Mouse (Mus musculus) bone marrow, adult 2 months (tissue): ENCODE data around the gene Spata5.

Experiments
- CTCF ChIP-seq: fragments of 200-500 bp; IDR thresholded peaks from 2 replicates; pipeline ENCODE4 v1.5.1; 2011; ENCODE audit warnings: low read length, control low read depth; ENCODE audit not compliant: control insufficient read depth, insufficient read depth
- POLR2A ChIP-seq: fragments of 200-500 bp; IDR thresholded peaks from 2 replicates; pipeline ENCODE4 v1.6.1; 2011; ENCODE audit warnings: low read depth, mild to moderate bottlenecking, control low read depth, low read length, borderline replicate concordance; ENCODE audit not compliant: control insufficient read depth

GRCm38 (mm10) chr3:37596519-37596918 is 176.8 kb downstream of the Spata5 start:
- TF ChIP-seq CTCF = no peak
- TF ChIP-seq POLR2A = no peak
